Mouse (Mus musculus) monocyte, adult 5-6 weeks (primary cell): ENCODE results near the gene Tspan4. TPM values are rescaled to one million over a fixed set of nuclear protein-coding genes. Genes with fewer than 3 reads are reported as not detected.
A peak's percentile ranks its signal among the peaks of the same experiment; 100 is the strongest.

Source experiments
- ATAC-seq: fragments of 153-309, 156-312 bp; replicated peaks from 2 replicates; pipeline ENCODE4 v1.8.0; 2017; ENCODE audit warnings: mild to moderate bottlenecking; ENCODE audit not compliant: low TSS enrichment, insufficient number of reproducible peaks, severe bottlenecking, poor library complexity, low FRiP score
- total RNA-seq: library from RNA; stranded (forward); fragments of 200-1000, 200-491, 200-594 nt; gene quantifications from 3 replicates; pipeline ENCODE4 v1.2.3, GENCODE M21; 2017

Tspan4 gene
- total RNA-seq, 1 experiment from 2014 or later: 0.95 TPM

GRCm38 (mm10) chr7:141524760-141525579 lies 49.9 kb downstream of the Tspan4 start:
- peak; percentile 93 for ATAC-seq

- ATAC-seq: no peak
These were observed 50.5 kb downstream of the Tspan4 start for GRCm38 (mm10) chr7:141525580-141525925.

GRCm38 (mm10) chr7:141535570-141535969 lies 60.5 kb downstream of the Tspan4 start:
- ATAC-seq: no peak

GRCm38 (mm10) chr7:141538852-141539555 lies 64.0 kb downstream of the Tspan4 start:
- 0 out of 2 replicates have a peak, but pooled peaks have one; percentile 1 for ATAC-seq

- peak; percentile 95 for ATAC-seq
These were observed 64.7 kb downstream of the Tspan4 start, which contains the start of gene Chid1 for GRCm38 (mm10) chr7:141539556-141540311. Chid1 (minus strand) TSS chr7:141539857.

GRCm38 (mm10) chr7:141540312-141541081 lies 65.5 kb downstream of the Tspan4 start:
- peak; percentile 75 for ATAC-seq

- no peak for ATAC-seq
These were observed 66.6 kb downstream of the Tspan4 start for GRCm38 (mm10) chr7:141541681-141542080.

- ATAC-seq: no peak
These were observed 67.5 kb downstream of the Tspan4 start for GRCm38 (mm10) chr7:141542588-141542987.

Other genes with a start within 250 kb of the Tspan4 start
- gene Phrf1, start 246.5 kb upstream of the Tspan4 start, total RNA-seq: 51.4 to 90.4 TPM (median 72.9 TPM) in 3 replicates
- gene Irf7, start 208.8 kb upstream of the Tspan4 start, total RNA-seq: 76.2 to 126 TPM (median 78.7 TPM) in 3 replicates
- gene Cdhr5, start 198.5 kb upstream of the Tspan4 start, total RNA-seq: not detected in 3 replicates
- not detected in 3 replicates for gene Sct, start 196.1 kb upstream of the Tspan4 start, total RNA-seq
- gene Drd4, start 183.2 kb upstream of the Tspan4 start, total RNA-seq: not detected in 3 replicates
- 10.2 to 21.2 TPM (median 16.0 TPM) in 3 replicates for gene Deaf1, start 147.6 kb upstream of the Tspan4 start, total RNA-seq
- gene Tmem80, start 147.5 kb upstream of the Tspan4 start, total RNA-seq: 2.8 to 16.3 TPM (median 7.1 TPM) in 3 replicates
- not detected in 3 replicates for gene Eps8l2, start 136.4 kb upstream of the Tspan4 start, total RNA-seq
- 548 to 1,201 TPM (median 1,116 TPM) in 3 replicates for gene Taldo1, start 83.0 kb upstream of the Tspan4 start, total RNA-seq
- 11.4 to 15.3 TPM (median 14.6 TPM) in 3 replicates for gene Gatd1, start 61.1 kb upstream of the Tspan4 start, total RNA-seq
- not detected in 3 replicates for gene Cend1, start 45.7 kb upstream of the Tspan4 start, total RNA-seq
- gene Slc25a22, start 37.3 kb upstream of the Tspan4 start, total RNA-seq: 6.2 to 14.8 TPM (median 7.4 TPM) in 3 replicates
- gene Pidd1, start 31.2 kb upstream of the Tspan4 start, total RNA-seq: 4.5 to 5.9 TPM (median 4.8 TPM) in 3 replicates
- 2,770 to 3,796 TPM (median 2,928 TPM) in 3 replicates for gene Rplp2, start 27.9 kb upstream of the Tspan4 start, total RNA-seq
- 19.7 to 28.0 TPM (median 25.4 TPM) in 3 replicates for gene Pnpla2, start 20.0 kb upstream of the Tspan4 start, total RNA-seq
- gene Cracr2b, start 14.1 kb upstream of the Tspan4 start, total RNA-seq: not detected in 3 replicates
- 17.8 to 40.8 TPM (median 20.7 TPM) in 3 replicates for gene Cd151, start 7.8 kb upstream of the Tspan4 start, total RNA-seq
- gene Polr2l, start 108 bp upstream of the Tspan4 start, total RNA-seq: 14.0 to 22.2 TPM (median 14.6 TPM) in 3 replicates
- 10.4 to 19.8 TPM (median 13.9 TPM) in 3 replicates for gene Chid1, start 64.6 kb downstream of the Tspan4 start, total RNA-seq
- 39.0 to 52.7 TPM (median 48.6 TPM) in 3 replicates for gene Ap2a2, start 86.9 kb downstream of the Tspan4 start, total RNA-seq
- 0.10 to 0.21 TPM in 2 of 3 replicates, not detected in the other for gene Muc6, start 180.1 kb downstream of the Tspan4 start, total RNA-seq
- not detected in 3 replicates for gene Muc2, start 215.1 kb downstream of the Tspan4 start, total RNA-seq